Mouse (Mus musculus): ENCODE data around the gene Hoxa10. TPM values are rescaled to one million over a fixed set of nuclear protein-coding genes. Genes with fewer than 3 reads are reported as not detected.

The Hoxa10 gene
- polyA plus RNA-seq, 1 experiment from 2014 or later: 15.6 TPM

DNA sequence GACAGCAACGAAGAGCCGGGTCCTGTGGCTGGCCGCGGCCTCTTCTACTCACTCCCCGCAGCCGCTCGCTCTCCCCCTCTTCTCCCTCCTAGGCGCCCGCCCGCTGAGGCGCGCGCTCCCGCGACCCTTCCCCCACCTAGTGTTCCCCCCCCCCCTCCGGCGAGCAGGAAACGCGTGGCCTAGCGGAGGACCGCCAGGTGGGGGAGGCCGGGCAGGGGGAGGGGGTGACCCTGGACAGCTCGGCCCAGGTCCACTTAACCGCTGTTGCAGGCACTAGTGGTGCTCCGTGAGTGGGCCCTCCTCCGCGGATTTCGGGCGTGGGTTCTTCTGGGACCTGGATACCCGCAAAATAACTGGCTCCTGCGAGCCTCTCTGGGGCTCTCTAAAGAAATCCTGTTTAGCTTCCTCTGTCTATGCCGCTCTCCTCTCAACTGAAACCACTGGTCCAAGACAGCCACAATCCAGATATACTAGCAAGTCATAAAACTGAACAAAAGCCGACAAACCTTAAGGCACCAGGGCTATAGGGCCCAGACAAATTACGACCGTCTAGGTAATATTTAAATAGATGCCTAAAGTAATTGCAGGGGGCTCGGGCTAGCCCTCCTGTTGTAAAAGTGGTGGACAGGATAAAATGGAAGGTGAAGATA lies 10.0 kb downstream of the Hoxa10 start, which contains the start of gene Hoxa9:
TSS of gene Hoxa9 (minus strand) at position 574 of the 650 bp plus-strand sequence.
- H3K27ac ChIP-seq (ENCODE audit: low read depth): peak within 1 kb of the TSS; percentile 69
- H3K27me3 ChIP-seq (replicated peaks; ENCODE audit: control insufficient read depth, insufficient read depth, low read length): peaks cover 98% of the 10 kb centered on the region
- peak within 1 kb of the TSS; percentile 39 for H3K4me2 ChIP-seq (ENCODE audit: low read length)
- WGBS: 2% methylated on average over 26 of the region's 36 CpGs
- no peaks in the 10 kb centered on the region for H3K9me3 ChIP-seq (ENCODE audit: control insufficient read depth, low read length)
- peak within 1 kb of the TSS; percentile 63 for H3K9ac ChIP-seq (ENCODE audit: low read length)
- peak; percentile 82 for DNase-seq (ENCODE audit: low spot score)
- ATAC-seq (replicated peaks; ENCODE audit: low FRiP score, low TSS enrichment, low read depth): 0 out of 2 replicates have a peak, but pooled peaks have one; percentile 30
- H3K36me3 ChIP-seq (ENCODE audit: control insufficient read depth, insufficient read depth, low read length): no peaks in the 10 kb centered on the region
- peak within 1 kb of the TSS; percentile 32 for H3K4me3 ChIP-seq (ENCODE audit: low read depth, low read length)
- no peaks in the 10 kb centered on the region for H3K4me1 ChIP-seq (replicated peaks; ENCODE audit: control insufficient read depth, insufficient read depth, low read length)

DNA sequence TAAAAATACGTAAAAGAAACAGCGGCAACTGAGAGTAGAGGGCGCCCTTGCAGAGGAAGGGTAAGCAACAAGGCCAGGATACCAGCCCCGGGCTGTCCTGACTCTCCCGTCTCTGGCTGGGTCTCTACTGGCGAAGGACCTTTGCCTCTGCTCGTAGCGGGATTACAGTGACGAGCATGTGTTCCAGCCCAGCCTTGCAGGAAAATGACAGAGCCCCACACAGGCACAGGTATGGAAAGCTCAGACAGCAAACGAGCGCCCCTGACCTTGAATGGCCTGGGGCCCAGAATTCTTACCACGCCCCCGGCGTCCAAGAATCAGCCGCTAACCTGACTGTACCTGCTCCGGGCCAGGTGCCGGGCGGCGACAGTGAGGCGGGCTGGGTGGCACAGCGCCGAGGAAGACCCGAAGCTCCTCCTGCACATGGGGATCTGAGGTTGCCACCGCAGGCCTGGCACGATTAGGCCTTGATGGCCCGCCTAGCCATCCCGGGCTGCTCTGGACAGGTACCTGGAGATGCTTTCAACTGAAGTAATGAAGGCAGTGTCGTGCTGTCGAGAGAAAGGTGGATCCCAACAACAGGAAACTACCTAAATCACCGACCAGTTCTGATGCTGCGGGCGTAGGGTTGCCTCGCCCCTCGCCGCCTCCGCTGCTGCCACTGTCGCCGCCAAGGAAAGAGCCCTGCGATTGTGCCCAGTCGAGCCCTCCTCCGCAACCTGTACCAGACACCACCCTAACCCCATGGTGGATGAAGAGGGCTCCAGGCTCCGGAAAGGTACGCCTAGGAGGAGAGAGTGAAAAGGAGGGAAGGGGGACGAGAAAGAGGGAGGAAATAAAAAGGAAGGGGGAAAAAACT lies 10.9 kb downstream of the Hoxa10 start:
- peak overlapping the region; percentile 69 for H3K27ac ChIP-seq (ENCODE audit: low read depth)
- DNase-seq (ENCODE audit: low spot score): peak; percentile 77
- H3K4me2 ChIP-seq (ENCODE audit: low read length): peak overlapping the region; percentile 39
- peaks cover 98% of the 10 kb centered on the region for H3K27me3 ChIP-seq (replicated peaks; ENCODE audit: control insufficient read depth, insufficient read depth, low read length)
- H3K9me3 ChIP-seq (ENCODE audit: control insufficient read depth, low read length): no peaks in the 10 kb centered on the region
- peak overlapping the region; percentile 59 for H3K9ac ChIP-seq (ENCODE audit: low read length)
- ATAC-seq (replicated peaks; ENCODE audit: low FRiP score, low TSS enrichment, low read depth): no peak
- H3K36me3 ChIP-seq (ENCODE audit: control insufficient read depth, insufficient read depth, low read length): no peaks in the 10 kb centered on the region
- peak overlapping the region; percentile 27 for H3K4me3 ChIP-seq (ENCODE audit: low read depth, low read length)
- 2% methylated on average over 43 of the region's 44 CpGs for WGBS
- H3K4me1 ChIP-seq (replicated peaks; ENCODE audit: control insufficient read depth, insufficient read depth, low read length): no peaks in the 10 kb centered on the region

DNA sequence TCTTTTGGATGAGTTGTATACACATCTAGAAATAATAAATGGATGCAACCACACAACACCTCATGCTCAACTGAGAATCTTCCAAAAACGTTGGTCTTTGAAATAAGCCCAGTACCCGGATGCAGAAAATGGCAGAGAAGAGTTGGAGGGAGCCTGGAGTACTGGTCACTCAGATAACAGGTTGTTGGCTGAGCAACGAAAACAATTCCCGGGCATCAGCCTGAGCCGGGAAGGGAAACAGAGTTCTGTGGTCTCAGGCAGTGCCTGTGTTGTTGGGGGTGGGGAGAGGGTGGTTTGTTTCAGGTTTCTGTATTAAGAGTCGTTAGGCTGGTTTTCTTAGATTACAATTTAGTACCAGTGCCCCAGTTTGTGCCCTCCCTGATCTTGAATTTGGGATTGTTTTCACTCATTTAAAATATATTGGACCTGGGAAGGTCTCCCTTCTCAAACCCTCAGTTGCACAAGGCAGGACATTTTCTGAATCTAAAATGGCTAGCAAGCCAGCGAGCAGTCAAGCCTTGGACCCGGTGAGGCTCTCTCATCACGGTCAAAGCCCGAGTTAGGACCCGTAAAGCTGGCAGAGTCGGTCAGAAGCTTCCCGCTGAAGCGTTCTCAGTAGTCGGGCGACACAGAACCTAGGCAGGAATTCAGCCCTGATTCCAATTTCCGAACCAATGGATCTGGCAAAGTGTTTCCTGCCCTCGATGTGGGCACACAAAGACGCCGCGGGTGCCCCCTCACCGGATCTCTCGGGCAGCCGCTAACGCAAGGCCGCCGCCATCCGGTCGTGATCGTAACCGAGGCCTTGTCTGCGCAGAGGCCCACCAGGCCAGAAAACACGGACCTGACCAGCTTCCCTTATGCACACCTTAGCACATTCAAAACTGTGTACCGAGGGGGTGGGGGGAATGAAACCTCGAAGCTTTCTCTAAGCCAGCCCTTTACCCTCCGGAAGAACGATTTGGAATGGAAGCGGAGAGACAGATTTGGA lies 11.9 kb downstream of the Hoxa10 start:
- Histone ChIP-seq H3K27me3 (replicated peaks; ENCODE audit: control insufficient read depth, insufficient read depth, low read length) (peaks cover 98% of the 10 kb centered on the region), H3K4me2 (ENCODE audit: low read length) (peak overlapping the region; percentile 39), H3K4me3 (ENCODE audit: low read depth, low read length) (peak overlapping the region; percentile 27), H3K4me1 (replicated peaks; ENCODE audit: control insufficient read depth, insufficient read depth, low read length) (no peaks in the 10 kb centered on the region), H3K9me3 (ENCODE audit: control insufficient read depth, low read length) (no peaks in the 10 kb centered on the region), H3K27ac (ENCODE audit: low read depth) (peak overlapping the region; percentile 69), H3K36me3 (ENCODE audit: control insufficient read depth, insufficient read depth, low read length) (no peaks in the 10 kb centered on the region), H3K9ac (ENCODE audit: low read length) (peak overlapping the region; percentile 59)
- DNase-seq (ENCODE audit: low spot score) (peak; percentile 79), ATAC-seq (replicated peaks; ENCODE audit: low FRiP score, low TSS enrichment, low read depth) (no peak)
- WGBS: 3% methylated on average over 38 of the region's 38 CpGs

DNA sequence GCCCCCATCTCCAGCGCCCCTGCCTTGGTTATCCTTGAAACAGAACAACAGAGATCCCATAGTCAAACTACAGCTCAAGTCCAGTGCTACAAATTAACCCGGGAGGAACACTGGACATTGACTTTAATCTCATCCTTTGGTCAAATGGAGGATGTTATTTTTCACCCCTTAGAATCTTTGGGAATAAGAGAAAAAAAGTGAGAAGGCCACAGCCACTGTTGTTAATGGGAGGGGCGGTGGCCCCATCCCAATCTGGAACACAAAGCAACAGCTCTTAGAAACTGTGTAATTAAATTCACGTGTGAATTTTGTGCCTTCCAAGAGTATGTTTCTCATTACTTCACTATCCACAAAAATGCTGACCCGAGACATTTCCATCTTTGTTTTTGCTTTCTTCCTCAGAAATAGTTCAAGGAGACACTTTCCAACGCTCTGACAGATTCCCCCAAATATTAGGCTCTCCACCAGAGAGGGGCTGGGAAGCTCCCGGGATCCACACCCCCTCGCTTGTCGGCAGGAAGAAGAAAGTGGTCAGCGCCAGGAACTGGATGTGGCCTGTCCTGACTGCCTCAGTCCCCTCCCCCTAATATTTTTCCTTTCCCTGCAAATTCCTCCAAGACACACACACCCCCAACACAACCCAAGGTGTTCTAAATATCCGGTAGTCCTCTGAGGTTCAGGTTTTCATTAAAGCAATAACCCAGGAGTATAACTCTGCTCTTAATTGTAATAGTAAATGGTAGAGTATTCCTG lies 13.0 kb downstream of the Hoxa10 start:
- Histone ChIP-seq H3K27ac (ENCODE audit: low read depth) (peak overlapping the region; percentile 38; the same call in 1 of the 2 replicates), H3K4me1 (replicated peaks; ENCODE audit: control insufficient read depth, insufficient read depth, low read length) (no peaks in the 10 kb centered on the region), H3K9me3 (ENCODE audit: control insufficient read depth, low read length) (no peaks in the 10 kb centered on the region), H3K36me3 (ENCODE audit: control insufficient read depth, insufficient read depth, low read length) (no peaks in the 10 kb centered on the region), H3K4me3 (ENCODE audit: low read depth, low read length) (no peak overlapping the region), H3K27me3 (replicated peaks; ENCODE audit: control insufficient read depth, insufficient read depth, low read length) (peaks cover 98% of the 10 kb centered on the region), H3K4me2 (ENCODE audit: low read length) (peak overlapping the region; percentile 96), H3K9ac (ENCODE audit: low read length) (peak overlapping the region; percentile 11; the same call in 1 of the 2 replicates)
- 5% methylated on average over 11 of the region's 11 CpGs for WGBS
- DNase-seq (ENCODE audit: low spot score) (peak; percentile 73), ATAC-seq (replicated peaks; ENCODE audit: low FRiP score, low TSS enrichment, low read depth) (no peak)

DNA sequence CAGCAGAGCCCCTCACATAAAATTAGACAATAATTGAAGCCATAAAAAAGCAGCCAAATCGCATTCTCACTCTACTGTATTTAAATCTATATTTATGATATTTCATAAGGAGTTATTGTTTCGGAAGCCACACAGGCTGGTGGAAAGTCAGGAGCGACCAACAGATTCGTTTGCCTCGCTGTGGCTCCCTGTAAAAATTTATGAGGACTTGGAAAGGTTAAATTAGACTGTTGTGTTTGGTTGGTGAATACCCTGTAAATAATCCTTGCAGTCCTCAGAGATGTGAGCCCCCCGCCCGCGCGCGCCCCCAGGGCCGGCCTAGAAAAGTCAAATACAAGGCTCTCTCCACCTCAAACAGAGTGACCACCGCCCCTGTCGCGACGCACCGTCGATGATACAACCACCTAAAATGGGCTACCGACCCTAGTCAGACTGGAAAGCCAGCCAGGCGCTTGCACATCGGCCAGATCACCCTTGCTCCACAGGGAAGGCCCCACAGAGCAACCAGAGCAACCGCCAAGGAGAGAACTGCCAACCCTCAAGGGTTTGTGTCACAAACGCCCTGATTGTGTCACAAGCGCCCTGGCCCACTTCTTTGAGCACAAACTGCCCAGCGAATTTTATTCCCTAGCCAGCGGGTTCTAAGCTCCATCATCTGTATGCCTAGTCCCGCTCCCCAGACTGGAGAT lies 13.9 kb downstream of the Hoxa10 start:
- H3K4me3 ChIP-seq (ENCODE audit: low read depth, low read length): peak overlapping the region; percentile 59
- DNase-seq (ENCODE audit: low spot score) (peak; percentile 81), ATAC-seq (replicated peaks; ENCODE audit: low FRiP score, low TSS enrichment, low read depth) (no peak)
- peak overlapping the region; percentile 38; the same call in 1 of the 2 replicates for H3K27ac ChIP-seq (ENCODE audit: low read depth)
- peaks cover 98% of the 10 kb centered on the region for H3K27me3 ChIP-seq (replicated peaks; ENCODE audit: control insufficient read depth, insufficient read depth, low read length)
- H3K4me2 ChIP-seq (ENCODE audit: low read length): peak overlapping the region; percentile 96
- H3K4me1 ChIP-seq (replicated peaks; ENCODE audit: control insufficient read depth, insufficient read depth, low read length): no peaks in the 10 kb centered on the region
- no peaks in the 10 kb centered on the region for H3K36me3 ChIP-seq (ENCODE audit: control insufficient read depth, insufficient read depth, low read length)
- WGBS: 5% methylated on average over 26 of the region's 26 CpGs
- no peaks in the 10 kb centered on the region for H3K9me3 ChIP-seq (ENCODE audit: control insufficient read depth, low read length)
- H3K9ac ChIP-seq (ENCODE audit: low read length): peak overlapping the region; percentile 11

DNA sequence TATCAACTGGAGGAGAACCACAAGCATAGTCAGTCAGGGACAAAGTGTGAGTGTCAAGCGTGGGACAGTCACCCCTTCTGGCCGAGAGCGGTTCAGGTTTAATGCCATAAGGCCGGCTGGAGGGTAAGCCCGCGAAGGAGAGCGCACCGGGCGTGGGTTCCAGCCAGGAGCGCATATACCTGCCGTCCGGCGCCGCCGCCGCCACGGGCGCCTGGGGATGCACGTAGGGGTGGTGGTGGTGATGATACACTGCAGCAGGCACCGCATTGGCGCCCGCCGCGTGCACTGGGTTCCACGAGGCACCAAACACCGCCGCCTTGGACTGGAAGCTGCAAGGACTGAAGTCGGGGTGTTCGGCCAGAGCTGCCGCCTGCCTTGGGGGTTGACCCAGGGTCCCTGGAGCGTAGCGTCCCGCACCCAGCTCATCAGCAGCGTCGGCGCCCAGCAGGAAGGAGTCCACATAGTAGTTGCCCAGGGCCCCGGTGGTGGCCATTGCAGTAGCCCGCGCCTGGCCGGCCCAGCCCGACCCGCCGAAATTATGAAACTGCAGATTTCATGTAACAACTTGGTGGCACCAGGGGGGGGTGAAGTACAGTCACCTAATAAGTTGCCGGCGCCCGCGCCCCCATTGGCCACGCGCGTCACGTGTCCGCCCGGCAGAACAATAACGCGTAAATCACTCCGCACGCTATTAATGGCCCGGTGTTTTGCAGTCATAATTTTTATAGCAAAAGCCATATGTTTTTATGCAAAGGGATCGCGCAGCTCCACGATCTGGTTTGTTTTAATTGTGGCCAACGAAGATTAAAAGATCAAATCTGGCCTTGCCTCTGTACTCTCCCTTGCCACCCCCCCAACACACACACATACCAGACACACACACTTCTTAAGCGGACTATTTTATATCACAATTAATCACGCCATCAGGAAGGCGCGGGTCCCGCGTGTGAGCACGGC lies 14.8 kb downstream of the Hoxa10 start:
- no peaks in the 10 kb centered on the region for H3K9me3 ChIP-seq (ENCODE audit: control insufficient read depth, low read length)

More for the DNA sequence above, 14.8 kb downstream of the Hoxa10 start:
- Histone ChIP-seq H3K4me1 (replicated peaks; ENCODE audit: control insufficient read depth, insufficient read depth, low read length) (peaks cover 2% of the 10 kb centered on the region; the same call in 1 of the 2 replicates), H3K4me3 (ENCODE audit: low read depth, low read length) (peak overlapping the region; percentile 59), H3K27me3 (replicated peaks; ENCODE audit: control insufficient read depth, insufficient read depth, low read length) (peaks cover 97% of the 10 kb centered on the region), H3K36me3 (ENCODE audit: control insufficient read depth, insufficient read depth, low read length) (no peaks in the 10 kb centered on the region), H3K9ac (ENCODE audit: low read length) (peak overlapping the region; percentile 57), H3K4me2 (ENCODE audit: low read length) (peak overlapping the region; percentile 96), H3K27ac (ENCODE audit: low read depth) (peak overlapping the region; percentile 44)
- DNase-seq (ENCODE audit: low spot score) (peak; percentile 81), ATAC-seq (replicated peaks; ENCODE audit: low FRiP score, low TSS enrichment, low read depth) (no peak; the same call in 1 of the 2 replicates)
- WGBS: 2% methylated on average over 69 of the region's 69 CpGs

Measured in intestine, embryonic 14.5 days (tissue).